Mouse (Mus musculus): ENCODE measurements around the gene Gm20388. TPM values are rescaled to one million over a fixed set of nuclear protein-coding genes. Genes with fewer than 3 reads are reported as not detected.

Gene Gm20388
- polyA plus RNA-seq, 1 experiment from 2014 or later, result 7.4 TPM

GRCm38 (mm10) chr8:122793375-122794174 lies 2882.9 kb downstream of the Gm20388 start:
- H3K4me1 ChIP-seq, result peaks cover 4% of the 10 kb centered on the region; the same call in 1 of the 2 replicates
- no peak overlapping the region for H3K9ac ChIP-seq
- no peaks in the 10 kb centered on the region for H3K9me3 ChIP-seq (replicated peaks)
- H3K27me3 ChIP-seq, result no peaks in the 10 kb centered on the region
- H3K4me2 ChIP-seq, result no peak overlapping the region
- WGBS, result 71% methylated on average over 18 of the region's 18 CpGs
- peak; percentile 40; the same call in 1 of the 2 replicates for ATAC-seq (replicated peaks; ENCODE audit: low FRiP score)
- H3K27ac ChIP-seq, result 0 out of 2 replicates have a peak overlapping the region, but pooled peaks have one; percentile 45
- 0 out of 2 replicates have a peak, but pooled peaks cover 15% of the 10 kb centered on the region for H3K36me3 ChIP-seq
- no peak overlapping the region for H3K4me3 ChIP-seq (replicated peaks)

- 0 out of 2 replicates have a peak, but pooled peaks cover 10% of the 10 kb centered on the region for H3K36me3 ChIP-seq
- no peak overlapping the region for H3K27ac ChIP-seq
- H3K4me1 ChIP-seq, result peaks cover 4% of the 10 kb centered on the region; the same call in 1 of the 2 replicates
- H3K9ac ChIP-seq, result no peak overlapping the region
- no peaks in the 10 kb centered on the region for H3K9me3 ChIP-seq (replicated peaks)
- no peak for ATAC-seq (replicated peaks; ENCODE audit: low FRiP score)
- 75% methylated on average over 5 of the region's 5 CpGs for WGBS
- H3K27me3 ChIP-seq, result no peaks in the 10 kb centered on the region
- H3K4me3 ChIP-seq (replicated peaks), result no peak overlapping the region
- H3K4me2 ChIP-seq, result no peak overlapping the region
Observed at GRCm38 (mm10) chr8:122794175-122794454, 2883.5 kb downstream of the Gm20388 start.

GRCm38 (mm10) chr8:122803906-122804761 lies 2893.5 kb downstream of the Gm20388 start:
- no peak overlapping the region for H3K27ac ChIP-seq
- 0 out of 2 replicates have a peak, but pooled peaks have one; percentile 43 for ATAC-seq (replicated peaks; ENCODE audit: low FRiP score)
- 29% methylated on average over 15 of the region's 15 CpGs for WGBS
- H3K4me2 ChIP-seq, result peak overlapping the region; percentile 15; the same call in 1 of the 2 replicates
- no peak overlapping the region for H3K4me3 ChIP-seq (replicated peaks)
- H3K27me3 ChIP-seq, result peaks cover 4% of the 10 kb centered on the region; the same call in 1 of the 2 replicates
- no peak overlapping the region for H3K9ac ChIP-seq
- peaks cover 5% of the 10 kb centered on the region; the same call in 1 of the 2 replicates for H3K36me3 ChIP-seq
- H3K9me3 ChIP-seq (replicated peaks), result no peaks in the 10 kb centered on the region
- peaks cover 43% of the 10 kb centered on the region for H3K4me1 ChIP-seq

GRCm38 (mm10) chr8:122805349-122805748 lies 2894.7 kb downstream of the Gm20388 start:
- WGBS, result 47% methylated on average over 3 of the region's 3 CpGs
- Histone ChIP-seq H3K4me2 (no peak overlapping the region), H3K4me3 (replicated peaks) (no peak overlapping the region), H3K4me1 (peaks cover 45% of the 10 kb centered on the region), H3K9ac (no peak overlapping the region), H3K36me3 (peaks cover 5% of the 10 kb centered on the region; the same call in 1 of the 2 replicates), H3K9me3 (replicated peaks) (no peaks in the 10 kb centered on the region), H3K27me3 (peaks cover 4% of the 10 kb centered on the region; the same call in 1 of the 2 replicates), H3K27ac (no peak overlapping the region)
- no peak for ATAC-seq (replicated peaks; ENCODE audit: low FRiP score)

GRCm38 (mm10) chr8:122806956-122807538 lies 2896.4 kb downstream of the Gm20388 start:
- Histone ChIP-seq H3K27ac (no peak overlapping the region), H3K4me1 (peaks cover 55% of the 10 kb centered on the region), H3K27me3 (peaks cover 6% of the 10 kb centered on the region; the same call in 1 of the 2 replicates), H3K9ac (no peak overlapping the region), H3K4me2 (no peak overlapping the region), H3K9me3 (replicated peaks) (no peaks in the 10 kb centered on the region), H3K4me3 (replicated peaks) (no peak overlapping the region), H3K36me3 (peaks cover 14% of the 10 kb centered on the region; the same call in 1 of the 2 replicates)
- WGBS, result 46% methylated on average over 7 of the region's 7 CpGs
- 0 out of 2 replicates have a peak, but pooled peaks have one; percentile 34 for ATAC-seq (replicated peaks; ENCODE audit: low FRiP score)

GRCm38 (mm10) chr8:122807907-122808306 lies 2897.3 kb downstream of the Gm20388 start:
- H3K4me2 ChIP-seq, result no peak overlapping the region
- H3K36me3 ChIP-seq, result peaks cover 14% of the 10 kb centered on the region
- peaks cover 6% of the 10 kb centered on the region; the same call in 1 of the 2 replicates for H3K27me3 ChIP-seq
- H3K4me3 ChIP-seq (replicated peaks), result no peak overlapping the region
- ATAC-seq (replicated peaks; ENCODE audit: low FRiP score), result no peak
- H3K9me3 ChIP-seq (replicated peaks), result no peaks in the 10 kb centered on the region
- no peak overlapping the region for H3K27ac ChIP-seq
- H3K4me1 ChIP-seq, result peaks cover 57% of the 10 kb centered on the region
- H3K9ac ChIP-seq, result no peak overlapping the region
- WGBS, result 89% methylated on average over 4 of the region's 4 CpGs

- Histone ChIP-seq H3K4me1 (peaks cover 36% of the 10 kb centered on the region), H3K9ac (no peak overlapping the region), H3K36me3 (peaks cover 20% of the 10 kb centered on the region; the same call in 1 of the 2 replicates), H3K27me3 (peaks cover 6% of the 10 kb centered on the region; the same call in 1 of the 2 replicates), H3K9me3 (replicated peaks) (no peaks in the 10 kb centered on the region), H3K4me2 (no peak overlapping the region), H3K27ac (no peak overlapping the region), H3K4me3 (replicated peaks) (no peak overlapping the region)
- peak; percentile 12; the same call in 1 of the 2 replicates for ATAC-seq (replicated peaks; ENCODE audit: low FRiP score)
- whole genome bisulfite sequencing, result 47% methylated on average over 8 of the region's 8 CpGs
Observed at GRCm38 (mm10) chr8:122810376-122810775, 2899.7 kb downstream of the Gm20388 start.

GRCm38 (mm10) chr8:122811870-122812494 lies 2901.3 kb downstream of the Gm20388 start:
- Histone ChIP-seq H3K9ac (no peak overlapping the region), H3K27ac (no peak overlapping the region), H3K27me3 (0 out of 2 replicates have a peak, but pooled peaks cover 3% of the 10 kb centered on the region), H3K36me3 (peaks cover 20% of the 10 kb centered on the region; the same call in 1 of the 2 replicates), H3K4me3 (replicated peaks) (no peak overlapping the region), H3K4me1 (peaks cover 20% of the 10 kb centered on the region), H3K4me2 (no peak overlapping the region), H3K9me3 (replicated peaks) (no peaks in the 10 kb centered on the region)
- 57% methylated on average over 16 of the region's 16 CpGs for WGBS
- ATAC-seq (replicated peaks; ENCODE audit: low FRiP score), result no peak

- Histone ChIP-seq H3K4me2 (no peak overlapping the region), H3K4me1 (peaks cover 18% of the 10 kb centered on the region), H3K36me3 (peaks cover 20% of the 10 kb centered on the region; the same call in 1 of the 2 replicates), H3K9ac (no peak overlapping the region), H3K27me3 (0 out of 2 replicates have a peak, but pooled peaks cover 3% of the 10 kb centered on the region), H3K27ac (no peak overlapping the region), H3K4me3 (replicated peaks) (no peak overlapping the region), H3K9me3 (replicated peaks) (no peaks in the 10 kb centered on the region)
- WGBS, result 76% methylated on average over 14 of the region's 14 CpGs
- ATAC-seq (replicated peaks; ENCODE audit: low FRiP score), result no peak
Observed at GRCm38 (mm10) chr8:122812610-122813250, 2902.1 kb downstream of the Gm20388 start.

GRCm38 (mm10) chr8:122814608-122815007 lies 2904.0 kb downstream of the Gm20388 start:
- no peak overlapping the region for H3K4me3 ChIP-seq (replicated peaks)
- 0 out of 2 replicates have a peak, but pooled peaks cover 3% of the 10 kb centered on the region for H3K27me3 ChIP-seq
- H3K9ac ChIP-seq, result no peak overlapping the region
- no peak overlapping the region for H3K4me2 ChIP-seq
- 58% methylated on average over 7 of the region's 7 CpGs for WGBS
- peaks cover 20% of the 10 kb centered on the region; the same call in 1 of the 2 replicates for H3K36me3 ChIP-seq
- H3K27ac ChIP-seq, result no peak overlapping the region
- H3K9me3 ChIP-seq (replicated peaks), result no peaks in the 10 kb centered on the region
- peaks cover 28% of the 10 kb centered on the region for H3K4me1 ChIP-seq
- ATAC-seq (replicated peaks; ENCODE audit: low FRiP score), result no peak
